Mouse (Mus musculus) thymus, adult 2 months (tissue): ENCODE results near the gene Opa3.

Experiments
- CTCF ChIP-seq: fragments of 200-500 bp; IDR thresholded peaks from 2 replicates; pipeline ENCODE4 v1.5.1; 2012; ENCODE audit warnings: mild to moderate bottlenecking, control low read depth, low read length, moderate library complexity, borderline replicate concordance; ENCODE audit not compliant: control insufficient read depth, poor library complexity, insufficient read depth; ENCODE audit errors: extremely low read depth
- POLR2A ChIP-seq: fragments of 200-500 bp; IDR thresholded peaks from 2 replicates; pipeline ENCODE4 v1.6.1; 2012; ENCODE audit warnings: mild to moderate bottlenecking, low read length, control low read depth, moderate library complexity; ENCODE audit not compliant: control insufficient read depth, poor library complexity, insufficient read depth; ENCODE audit errors: extremely low read depth

DNA sequence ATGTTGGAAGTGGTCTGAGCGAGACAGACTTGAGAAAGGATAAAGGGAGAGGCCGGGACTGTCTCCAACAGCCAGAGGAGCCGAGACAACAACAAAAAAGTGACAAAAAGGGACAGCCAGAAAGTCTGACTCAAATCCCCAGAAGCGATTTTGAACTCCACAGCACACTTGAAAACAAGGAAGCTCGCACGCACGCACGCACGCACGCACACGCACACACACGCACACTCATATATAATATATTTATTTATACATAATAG lies 74.8 kb downstream of the Opa3 start:
- TF ChIP-seq POLR2A (no peak), CTCF (no peak)
